Mouse (Mus musculus) brain, embryonic 14.5 days (tissue): ENCODE data around the gene Tns3. TPM values are rescaled to one million over a fixed set of nuclear protein-coding genes. Genes with fewer than 3 reads are reported as not detected.
A peak's percentile ranks its signal among the peaks of the same experiment; 100 is the strongest.

ENCODE experiments used
- DNase-seq: peaks from one replicate; pipeline ENCODE4 v3.0.0-alpha.2; 2011; ENCODE audit warnings: low read depth
- CTCF ChIP-seq: fragments of 200-500 bp; IDR thresholded peaks from 2 replicates; pipeline ENCODE4 v1.5.1; 2012; ENCODE audit warnings: inconsistent platforms, mild to moderate bottlenecking, moderate library complexity, borderline replicate concordance; ENCODE audit not compliant: insufficient read depth, insufficient read length; ENCODE audit errors: extremely low read depth
- POLR2A ChIP-seq: fragments of 200-500 bp; IDR thresholded peaks from 2 replicates; pipeline ENCODE4 v1.6.1; 2012; ENCODE audit warnings: mild to moderate bottlenecking, inconsistent platforms, borderline replicate concordance; ENCODE audit not compliant: poor library complexity, insufficient read depth, insufficient read length, severe bottlenecking; ENCODE audit errors: extremely low read depth
- polyA plus RNA-seq: library from polyadenylated mRNA; depleted of rRNA; stranded (reverse); fragments of >200 nt; gene quantifications from 2 replicates; pipeline ENCODE4 v1.2.3, GENCODE M21; 2012

Tns3 gene
- polyA plus RNA-seq, 1 experiment = 12.1 TPM

DNA sequence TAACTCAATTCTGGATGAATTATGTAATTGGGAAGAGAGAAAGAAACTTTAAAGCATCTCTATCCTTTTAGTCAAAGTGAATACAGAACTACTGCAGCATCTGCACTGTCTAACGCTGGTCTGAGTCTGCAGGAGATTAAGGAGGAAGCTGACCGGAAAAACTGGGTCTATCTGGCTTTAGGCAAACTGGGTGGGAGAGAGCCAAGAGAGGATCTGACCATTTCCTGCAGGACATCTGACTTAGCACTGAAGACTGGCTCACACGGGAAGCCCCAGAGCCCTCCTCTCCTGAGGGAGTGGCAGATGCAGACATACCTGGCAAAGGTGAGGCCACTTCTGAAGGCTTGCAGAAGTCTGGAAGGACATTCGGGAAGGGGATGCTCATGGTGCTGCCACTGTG lies 213.8 kb downstream of the Tns3 start:
- DNase-seq = no peak
- TF ChIP-seq CTCF = no peak
- no peak for TF ChIP-seq POLR2A

DNA sequence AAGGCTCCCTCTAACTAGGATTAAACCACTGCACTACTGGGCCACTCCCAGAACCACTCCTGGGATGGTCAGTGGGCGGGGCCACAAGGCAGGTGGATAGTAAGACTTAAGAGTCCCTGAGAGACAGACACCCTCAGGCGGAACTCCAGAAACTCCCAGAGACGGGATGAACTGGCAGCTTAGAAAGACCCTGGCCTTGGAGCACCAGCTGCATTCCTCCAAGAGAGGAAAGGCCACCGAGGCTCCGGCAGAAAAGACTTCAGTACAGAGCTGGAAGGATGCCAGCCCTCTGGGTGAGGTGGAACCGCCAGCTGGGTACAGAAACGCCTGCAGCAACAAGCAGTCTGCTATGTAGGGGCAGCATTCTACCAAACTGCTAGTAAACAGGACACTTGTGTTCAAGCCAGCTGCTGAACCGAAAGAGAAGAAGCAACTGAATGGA lies 218.4 kb downstream of the Tns3 start:
- peak; percentile 96 for DNase-seq
- TF ChIP-seq CTCF = no peak
- TF ChIP-seq POLR2A = no peak

DNA sequence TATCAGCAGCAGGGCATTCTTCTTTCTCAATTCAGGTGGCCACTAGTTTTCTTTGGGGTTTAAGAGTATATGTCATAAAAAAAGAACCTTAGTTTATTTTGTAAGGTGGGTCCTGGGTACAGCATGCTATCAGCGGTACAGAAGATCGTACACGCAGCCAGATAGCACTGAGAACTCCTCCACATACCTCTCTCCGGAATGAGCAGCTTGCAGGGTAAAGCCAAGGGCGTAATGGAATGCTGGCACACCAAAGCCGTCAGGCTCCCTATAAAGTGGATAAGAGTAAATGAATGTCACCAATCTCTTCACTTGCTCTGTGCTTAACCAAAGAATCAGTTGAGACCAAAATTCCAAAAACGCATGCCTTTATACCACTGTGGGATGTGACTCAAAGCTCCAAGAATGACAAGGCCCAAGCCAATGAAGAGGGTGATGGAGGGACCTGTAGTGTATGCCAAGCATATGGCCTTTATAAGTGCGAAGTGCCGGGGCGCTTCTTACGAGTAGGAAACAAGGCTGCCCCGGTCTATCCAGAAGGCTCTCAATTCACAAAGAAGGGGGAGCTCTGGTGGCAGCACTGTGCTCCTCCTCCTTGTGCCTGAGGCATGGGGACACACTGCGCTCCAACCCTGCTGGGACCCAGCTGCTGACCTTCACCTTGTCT lies 219.4 kb downstream of the Tns3 start:
- TF ChIP-seq CTCF = no peak
- no peak for TF ChIP-seq POLR2A
- no peak for DNase-seq

DNA sequence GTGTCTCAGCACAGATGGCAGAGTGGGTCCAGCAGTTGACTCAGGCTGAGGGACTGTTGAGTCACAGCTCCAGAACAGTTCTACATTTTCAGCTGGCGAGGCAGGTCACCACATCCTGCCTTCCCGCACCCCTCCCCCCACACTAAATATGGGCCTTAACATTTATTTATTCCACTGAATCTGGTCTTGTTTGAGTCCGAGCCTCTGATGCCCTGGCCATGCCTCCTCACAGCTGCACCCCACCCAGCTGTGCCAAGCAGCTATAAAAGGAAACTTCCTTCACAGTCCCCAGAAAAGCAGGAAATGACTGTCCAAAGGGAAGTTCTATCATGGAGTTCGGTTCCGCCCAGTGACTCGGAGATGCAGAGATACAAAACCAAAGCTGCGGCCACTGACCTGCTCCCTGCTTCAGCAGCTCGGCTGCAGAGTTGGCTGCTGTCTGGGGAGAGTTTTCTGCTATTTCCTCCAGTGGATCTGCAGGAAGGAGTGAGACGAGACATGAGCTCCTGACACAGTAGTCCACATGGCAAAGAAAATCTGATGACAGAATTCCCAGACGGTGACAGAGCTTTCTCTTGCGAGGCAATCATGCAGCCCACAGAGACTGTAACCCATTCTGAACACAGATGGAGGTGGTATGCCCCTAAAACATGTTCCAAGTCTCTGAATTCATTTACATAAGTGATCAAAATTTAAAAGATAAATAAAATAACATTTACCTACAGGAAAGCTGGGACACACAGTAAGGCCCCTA lies 220.6 kb downstream of the Tns3 start:
- DNase-seq = peak; percentile 55
- TF ChIP-seq CTCF (no peak), POLR2A (no peak)

DNA sequence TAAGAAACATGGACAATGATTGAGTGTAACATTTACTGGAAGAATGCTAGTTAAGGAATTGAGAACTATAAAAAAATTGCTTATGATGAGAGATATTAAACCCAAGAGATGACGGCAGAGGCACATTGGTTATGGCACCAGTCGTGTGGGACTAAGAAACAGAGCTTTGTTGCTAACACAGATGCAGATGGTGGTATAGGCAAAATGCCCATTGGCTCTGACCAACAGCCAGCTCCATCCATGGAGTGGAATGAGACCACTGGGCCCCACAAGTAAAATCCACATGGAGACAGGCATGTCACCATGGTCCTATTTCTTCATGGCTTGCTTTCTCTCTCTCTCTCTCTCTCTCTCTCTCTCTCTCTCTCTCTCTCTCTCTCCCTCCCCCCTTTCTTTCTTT lies 223.6 kb downstream of the Tns3 start:
- DNase-seq = no peak
- TF ChIP-seq CTCF (no peak), POLR2A (no peak)

DNA sequence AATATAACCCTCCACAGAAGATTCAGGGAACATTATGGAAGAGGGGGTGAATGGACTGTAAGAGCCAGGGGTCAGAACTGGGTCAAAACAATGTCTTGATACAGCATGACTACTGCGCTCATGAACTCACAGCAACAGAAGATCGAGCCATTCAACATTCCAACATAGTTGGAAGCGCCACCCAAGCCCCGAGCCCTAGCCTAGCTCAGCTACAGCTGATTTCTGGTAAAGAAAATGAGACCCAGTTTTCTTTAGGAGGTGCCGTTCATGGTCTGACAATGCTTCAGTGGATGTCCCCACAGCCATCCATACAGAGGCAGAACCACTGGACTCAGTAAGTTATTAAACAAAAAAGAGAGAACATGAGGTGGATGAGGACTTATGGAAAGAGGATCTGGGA lies 224.1 kb downstream of the Tns3 start:
- TF ChIP-seq CTCF = no peak
- TF ChIP-seq POLR2A = no peak
- DNase-seq = no peak

DNA sequence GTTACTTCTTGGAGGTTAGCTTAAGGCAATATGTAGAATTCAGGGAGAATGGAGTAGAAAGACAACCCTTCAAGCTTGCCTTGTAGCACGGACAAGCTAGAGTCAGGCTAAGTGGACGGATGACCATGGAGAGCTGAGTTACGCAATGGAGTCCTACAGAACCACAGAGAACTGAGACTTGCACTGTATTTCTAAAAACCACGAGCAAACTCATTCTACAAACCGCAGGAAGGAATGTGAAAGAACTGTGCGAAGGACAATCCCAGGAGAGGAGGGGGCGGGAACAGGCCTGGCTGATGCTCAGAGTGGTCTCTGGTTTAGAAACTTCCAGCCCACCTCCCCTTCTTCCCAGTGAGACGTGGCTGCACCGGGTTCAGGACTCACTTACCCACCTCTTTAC lies 225.3 kb downstream of the Tns3 start:
- DNase-seq = no peak
- TF ChIP-seq POLR2A (no peak), CTCF (no peak)

DNA sequence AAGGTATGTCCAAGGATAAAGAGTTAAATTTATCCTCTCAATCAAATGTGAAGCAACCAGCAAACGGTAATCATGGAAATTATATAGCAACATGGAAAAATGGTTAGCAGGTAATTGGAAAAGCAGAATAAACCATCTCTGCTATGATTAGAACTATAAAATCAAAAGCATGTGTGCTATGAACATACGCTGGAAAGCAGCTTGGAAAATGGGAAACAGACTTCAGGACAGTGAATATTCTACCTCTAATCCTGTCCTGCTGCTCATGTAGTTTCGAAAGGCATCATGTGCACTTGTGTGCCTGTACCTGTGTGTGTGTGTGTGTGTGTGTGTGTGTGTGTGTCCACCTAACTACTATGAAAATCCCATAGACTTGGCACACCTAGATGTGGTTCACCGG lies 226.1 kb downstream of the Tns3 start:
- no peak for DNase-seq
- no peak for TF ChIP-seq POLR2A
- TF ChIP-seq CTCF = no peak

DNA sequence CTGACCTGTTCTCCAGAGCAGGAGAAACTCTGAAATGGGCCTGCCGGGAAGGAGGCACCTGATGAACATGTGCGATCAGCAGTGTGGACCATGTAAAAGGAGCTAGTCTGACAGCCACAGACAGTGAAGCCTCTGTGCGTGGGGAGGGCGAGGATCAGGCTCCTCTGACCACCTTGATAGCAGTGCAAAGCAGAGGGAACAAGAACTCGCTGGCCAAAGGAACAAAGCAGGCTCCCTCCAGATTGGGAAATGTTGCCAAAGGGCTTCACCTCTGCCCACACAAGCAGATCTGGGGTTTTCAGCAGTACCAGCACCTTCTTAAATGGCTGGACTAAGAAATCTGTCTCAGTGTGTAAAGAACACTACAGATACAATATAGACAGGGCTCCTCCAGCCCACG lies 229.2 kb downstream of the Tns3 start:
- no peak for DNase-seq
- TF ChIP-seq CTCF (no peak), POLR2A (no peak)

DNA sequence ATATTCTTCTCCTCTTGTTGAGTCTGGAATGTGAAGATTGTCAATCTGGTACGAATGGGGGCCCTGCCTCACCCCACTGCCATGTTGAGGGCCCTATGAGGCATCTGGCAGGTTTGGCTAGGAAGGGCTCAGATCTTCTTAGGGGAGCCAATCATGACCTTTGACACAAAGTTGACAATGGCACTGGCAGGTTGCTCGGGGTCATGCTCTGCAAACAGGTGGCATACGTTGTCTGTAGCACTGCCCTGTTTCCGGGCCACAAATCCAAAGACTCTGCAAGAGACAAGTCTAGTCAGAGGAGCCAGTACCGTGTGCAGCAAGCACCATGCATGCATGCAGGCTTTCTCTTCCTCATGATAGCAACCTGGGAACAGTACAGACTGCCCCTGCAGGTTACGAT lies 230.0 kb downstream of the Tns3 start:
- no peak for DNase-seq
- no peak for TF ChIP-seq POLR2A
- no peak for TF ChIP-seq CTCF

DNA sequence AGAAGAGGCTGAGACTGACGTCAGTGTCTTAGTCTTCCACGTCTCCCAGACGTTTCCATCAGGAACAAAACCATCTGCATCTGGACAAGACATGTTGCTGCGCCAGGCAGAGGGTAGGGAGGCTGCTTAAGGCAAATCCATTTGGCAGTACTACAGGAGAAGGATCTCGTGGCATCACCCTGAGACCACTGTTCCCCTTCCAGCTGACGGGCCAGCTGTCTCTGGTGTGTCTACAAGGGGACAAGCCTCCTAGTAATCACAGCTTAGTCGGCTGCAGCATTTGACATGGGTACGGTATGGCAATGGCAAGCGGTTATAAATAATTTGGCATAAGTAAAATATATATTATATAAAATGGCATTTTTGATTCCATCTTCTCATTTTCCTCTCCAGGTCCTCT lies 230.9 kb downstream of the Tns3 start:
- TF ChIP-seq CTCF = no peak
- no peak for TF ChIP-seq POLR2A
- DNase-seq = no peak

DNA sequence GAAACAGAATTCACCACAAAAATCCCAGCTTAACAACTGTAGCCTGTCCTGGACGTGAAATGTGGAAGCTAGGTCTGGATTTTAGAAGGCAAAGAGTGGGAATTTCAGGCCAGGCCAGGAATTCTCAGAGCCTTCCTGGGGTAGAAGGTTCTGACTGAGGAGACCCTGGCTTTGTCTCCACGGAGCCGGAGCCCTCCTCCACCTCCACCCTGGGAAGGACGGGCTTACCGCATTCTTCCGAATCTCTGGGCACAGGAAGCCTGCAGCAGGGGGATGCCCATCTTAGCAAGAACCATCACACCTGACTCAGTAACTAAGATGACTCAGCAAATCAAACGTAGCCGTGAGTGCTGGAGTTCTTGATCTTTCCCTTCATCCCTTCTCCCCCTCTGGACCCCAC lies 231.4 kb downstream of the Tns3 start:
- TF ChIP-seq CTCF (no peak), POLR2A (no peak)
- DNase-seq = no peak
